11 mouse cellular contexts compared by ENCODE assay signal in genomic region chr16:88542488-88542887, GRCm38 (mm10). TPM values are rescaled to one million over a fixed set of nuclear protein-coding genes. Genes with fewer than 3 reads are reported as not detected.
A peak's percentile ranks its signal among the peaks of the same experiment; 100 is the strongest.
DNase-seq lines count a peak whose midpoint lies in the region; ATAC-seq and TF ChIP-seq lines count a peak whose summit lies in the region.
"Had no signal": no experiment of that assay in that cellular context is flagged by ENCODE, and none has a peak within 500 bp of the region (broad histone marks: within the 10 kb centered on the region; RNA-seq: fewer than 3 reads in every experiment).

No protein-coding gene starts in this region.

- H3K4me3 ChIP-seq in liver, adult 2 months (ENCODE audit: insufficient read depth, low read depth, low read length), result no peak overlapping the region
- H3K4me3 ChIP-seq in lung, embryonic 14.5 days (ENCODE audit: low read depth, low read length), result no peak overlapping the region
- H3K4me3 ChIP-seq: limb, embryonic 15.5 days had no signal

- H3K4me2 ChIP-seq in lung, embryonic 14.5 days, result no peak overlapping the region
- H3K4me2 ChIP-seq: limb, embryonic 15.5 days had no signal

- H3K36me3 ChIP-seq in liver, adult 2 months (ENCODE audit: control insufficient read depth, insufficient read depth, low read length), result no peaks in the 10 kb centered on the region
- H3K36me3 ChIP-seq in lung, embryonic 14.5 days (ENCODE audit: insufficient read depth), result no peaks in the 10 kb centered on the region
- H3K36me3 ChIP-seq: G1E; limb, embryonic 15.5 days had no signal

- no peak for TF ChIP-seq POLR2A in liver, adult 2 months (IDR thresholded peaks at IDR 0.05; ENCODE audit: extremely low read depth, insufficient read depth, low read length)

- no peak for ATAC-seq in lung, embryonic 14.5 days (ENCODE audit: insufficient read depth)
- ATAC-seq in megakaryocyte progenitor cell, adult 5-6 weeks (replicated peaks; ENCODE audit: poor library complexity), result no peak
- no peak for ATAC-seq in monocyte, adult 5-6 weeks (replicated peaks; ENCODE audit: insufficient number of reproducible peaks, low FRiP score, low TSS enrichment, poor library complexity, severe bottlenecking)

- peak; percentile 6 to 16 for DNase-seq in cerebellum, adult 18-20 months
- no peak for DNase-seq in cerebellum, adult 11-12 months
- peak; percentile 24 for DNase-seq in liver, adult 2 months (ENCODE audit: extremely low read depth, low read depth, low spot score)
- no peak for DNase-seq in liver
- peak; percentile 13 for DNase-seq in cerebellum, adult 8-10 months
- DNase-seq in lung, embryonic 14.5 days, result peak; percentile 73

- H3K9ac ChIP-seq in liver, adult 2 months (ENCODE audit: low read depth, low read length), result no peak overlapping the region
- H3K9ac ChIP-seq in lung, embryonic 14.5 days, result no peak overlapping the region
- H3K9ac ChIP-seq: limb, embryonic 15.5 days had no signal

- no peaks in the 10 kb centered on the region for H3K4me1 ChIP-seq in liver, adult 2 months (ENCODE audit: control insufficient read depth, insufficient read depth, low read length)
- H3K4me1 ChIP-seq in lung, embryonic 14.5 days (ENCODE audit: insufficient read depth), result no peaks in the 10 kb centered on the region
- H3K4me1 ChIP-seq: limb, embryonic 15.5 days had no signal

- no peak overlapping the region for H3K27ac ChIP-seq in liver, adult 2 months (replicated peaks; ENCODE audit: insufficient read depth, low read depth, low read length)
- H3K27ac ChIP-seq in lung, embryonic 14.5 days (ENCODE audit: low read depth), result no peak overlapping the region
- H3K27ac ChIP-seq: limb, embryonic 15.5 days had no signal

- no peaks in the 10 kb centered on the region for H3K79me2 ChIP-seq in liver, adult 2 months (ENCODE audit: control insufficient read depth, insufficient read depth, low read length)

- no peaks in the 10 kb centered on the region for H3K27me3 ChIP-seq in liver, adult 2 months (ENCODE audit: control insufficient read depth, insufficient read depth, low read length)
- no peaks in the 10 kb centered on the region for H3K27me3 ChIP-seq in lung, embryonic 14.5 days (ENCODE audit: insufficient read depth, low read length)
- H3K27me3 ChIP-seq: limb, embryonic 15.5 days had no signal

- TF ChIP-seq CTCF in liver, adult 2 months (IDR thresholded peaks at IDR 0.05; ENCODE audit: low read depth, low read length), result peak; percentile 40
- TF ChIP-seq CTCF in lung, embryonic 14.5 days (IDR thresholded peaks at IDR 0.05; ENCODE audit: low read depth), result peak; percentile 64

- WGBS in liver, adult 2 months, result 54% methylated on average over 6 of the region's 6 CpGs
- WGBS in lung, embryonic 14.5 days, result 49% methylated on average over 6 of the region's 6 CpGs

- no peaks in the 10 kb centered on the region for H3K9me3 ChIP-seq in lung, embryonic 14.5 days (ENCODE audit: low read depth, low read length)
- H3K9me3 ChIP-seq: limb, embryonic 15.5 days had no signal

RNA-seq across cellular contexts. Expression of gene Cldn8, which starts 20.5 kb away (rescaled TPM):
- 0.13 and 0.37 TPM in 2 replicates for total RNA-seq in liver, adult 2 months (2014; rRNA removed)
- 0.05 TPM in 1 of 2 replicates, not detected in the other for polyA plus RNA-seq in liver, adult 2 months (2012; rRNA removed)
- polyA plus RNA-seq in lung, embryonic 14.5 days (2014; fragmentation: Nextera tagmentation; extraction: Ambion mirVana), result 2.3 and 2.7 TPM in 2 replicates
- not detected in 2 replicates for total RNA-seq in megakaryocyte progenitor cell, adult 5-6 weeks (2015)
- not detected in 2 replicates for total RNA-seq in megakaryocyte progenitor cell, adult 5-6 weeks (2017)
- not detected in 3 replicates for total RNA-seq in monocyte, adult 5-6 weeks (2017)
- total RNA-seq: G1E had no signal
- polyA plus RNA-seq: G1E had no signal

RNA-seq across cellular contexts. Expression of gene Cldn17, which starts 35.7 kb away (rescaled TPM):
- total RNA-seq in liver, adult 2 months (2014; rRNA removed), result not detected in 2 replicates
- not detected in 2 replicates for polyA plus RNA-seq in liver, adult 2 months (2012; rRNA removed)
- not detected in 2 replicates for polyA plus RNA-seq in lung, embryonic 14.5 days (2014; fragmentation: Nextera tagmentation; extraction: Ambion mirVana)
- not detected in 2 replicates for total RNA-seq in megakaryocyte progenitor cell, adult 5-6 weeks (2015)
- not detected in 2 replicates for total RNA-seq in megakaryocyte progenitor cell, adult 5-6 weeks (2017)
- total RNA-seq in monocyte, adult 5-6 weeks (2017), result not detected in 3 replicates
- polyA plus RNA-seq: G1E; spleen, adult 2 months had no signal

Comparison
In these comparisons a context has a peak if more than half of its experiments do, and no peak if none do; other contexts are left out.
1. DNase-seq: peak in cerebellum, adult 18-20 months (2 of 2), liver, adult 2 months (single experiment), cerebellum, adult 8-10 months (single experiment) and lung, embryonic 14.5 days (single experiment); none in cerebellum, adult 11-12 months (single experiment) and liver (single experiment).